ENCODE assay signal across 26 mouse cellular contexts in genomic region chr4:123068646-123069045, GRCm38 (mm10). TPM values are rescaled to one million over a fixed set of nuclear protein-coding genes. Genes with fewer than 3 reads are reported as not detected.
DNase-seq lines count a peak whose midpoint lies in the region; ATAC-seq and TF ChIP-seq lines count a peak whose summit lies in the region.
"Had no signal": no experiment of that assay in that cellular context is flagged by ENCODE, and none has a peak within 500 bp of the region (broad histone marks: within the 10 kb centered on the region; RNA-seq: fewer than 3 reads in every experiment).

No protein-coding gene starts in this region.

- no peak for TF ChIP-seq RAD21 in MEL (IDR thresholded peaks at IDR 0.05; ENCODE audit: low read depth, low read length)

- H3K36me3 ChIP-seq in stomach, embryonic 16.5 days (ENCODE audit: control insufficient read depth, insufficient read depth, low read length): no peaks in the 10 kb centered on the region
- H3K36me3 ChIP-seq in stomach, postnatal 0 days (ENCODE audit: control insufficient read depth, insufficient read depth, low read length): no peaks in the 10 kb centered on the region
- peaks cover 0 to 10% of the 10 kb centered on the region in 2 experiments; a peak in 2 of 4 replicates for H3K36me3 ChIP-seq in MEL (ENCODE audit: control insufficient read depth in 1 of 2, insufficient read depth in 2 of 2, low read length in 2 of 2)
- H3K36me3 ChIP-seq: G1E had no signal

- no peaks in the 10 kb centered on the region for H3K27me3 ChIP-seq in stomach, embryonic 16.5 days (ENCODE audit: control insufficient read depth, insufficient read depth, low read length)
- no peaks in the 10 kb centered on the region for H3K27me3 ChIP-seq in stomach, postnatal 0 days (ENCODE audit: control insufficient read depth, insufficient read depth, low read length)
- no peaks in the 10 kb centered on the region for H3K27me3 ChIP-seq in MEL (ENCODE audit: control insufficient read depth in 1 of 2, insufficient read depth in 2 of 2, low read length in 2 of 2)
- H3K27me3 ChIP-seq: Patski had no signal

- intact Hi-C loops in left cerebral cortex, postnatal 10 days (cut with DNase I): no loop called here

- H3K4me1 ChIP-seq in stomach, embryonic 16.5 days (ENCODE audit: control insufficient read depth, insufficient read depth, low read length): no peaks in the 10 kb centered on the region
- H3K4me1 ChIP-seq in stomach, postnatal 0 days (replicated peaks; ENCODE audit: control insufficient read depth, insufficient read depth): no peaks in the 10 kb centered on the region
- peaks cover 12 to 21% of the 10 kb centered on the region in 2 experiments for H3K4me1 ChIP-seq in MEL (ENCODE audit: control insufficient read depth in 1 of 2, insufficient read depth in 2 of 2, low read length in 2 of 2)

- ATAC-seq in stomach, embryonic 16.5 days (ENCODE audit: insufficient read depth, low FRiP score): no peak
- ATAC-seq in stomach, postnatal 0 days (ENCODE audit: low FRiP score, low TSS enrichment): no peak
- ATAC-seq: activated CD4-positive, CD25-positive, alpha-beta regulatory T cell, adult 4 months; CD4-positive, CD25-positive, alpha-beta regulatory T cell, adult 4 months; Patski had no signal

- no peak overlapping the region for H3K4me2 ChIP-seq in stomach, embryonic 16.5 days (ENCODE audit: low read depth, low read length)
- H3K4me2 ChIP-seq in stomach, postnatal 0 days (replicated peaks; ENCODE audit: low read depth): no peak overlapping the region

- DNase-seq in stomach, postnatal 0 days (ENCODE audit: low spot score): no peak
- DNase-seq in MEL (ENCODE audit: low read depth, low spot score) (peak; percentile 34), MEL-GATA-1-ER (ENCODE audit: extremely low read depth, low read depth) (peak; percentile 11)
- no peak for DNase-seq in cerebellum, adult 9-10 months
- DNase-seq in left cerebral cortex, postnatal 10 days (ENCODE audit: extremely low spot score in 1 of 2, low spot score in 2 of 2): no peak
- DNase-seq: adrenal gland, adult 2 months; adrenal gland, adult 8-10 months; adrenal gland, postnatal 10 days; adrenal gland, postnatal 14 days; adrenal gland, postnatal 25 days; adrenal gland, postnatal 36 days; B cell, adult 2 months; cerebellum, adult 11 months; cerebellum, adult 11-12 months; cerebellum, adult 18-20 months; cerebellum, adult 2 months; cerebellum, adult 8-10 months had no signal

- TF ChIP-seq POLR2A in MEL (IDR thresholded peaks at IDR 0.05; ENCODE audit: control insufficient read depth in 1 of 2, insufficient read depth in 1 of 2, low read depth in 1 of 2, low read length in 2 of 2, poor library complexity in 1 of 2): no peak

- no peak for TF ChIP-seq CTCF in stomach, postnatal 0 days (IDR thresholded peaks at IDR 0.05; ENCODE audit: low read depth)
- TF ChIP-seq CTCF in MEL (IDR thresholded peaks at IDR 0.05 in 2 of 3, conservative IDR thresholded peaks at IDR 0.05 in 1 of 3; ENCODE audit: control insufficient read depth in 1 of 3, insufficient read depth in 1 of 3, low read depth in 2 of 3, low read length in 3 of 3, poor library complexity in 1 of 3, severe bottlenecking in 1 of 3): no peak

- H3K79me2 ChIP-seq in MEL (ENCODE audit: control insufficient read depth, insufficient read depth, low read length, poor library complexity): no peaks in the 10 kb centered on the region

- no peak for TF ChIP-seq EP300 in stomach, postnatal 0 days (optimal IDR thresholded peaks at IDR 0.05)
- TF ChIP-seq EP300 in MEL (IDR thresholded peaks at IDR 0.05; ENCODE audit: low read depth in 1 of 2, low read length in 2 of 2): peak; percentile 13 to 55; a peak in 2 of 4 replicates

- H3K27ac ChIP-seq in stomach, embryonic 16.5 days (ENCODE audit: low read length): peak overlapping the region; percentile 39
- no peak overlapping the region for H3K27ac ChIP-seq in stomach, postnatal 0 days (replicated peaks)
- peak overlapping the region; percentile 12; the same call in 1 of the 2 replicates for H3K27ac ChIP-seq in MEL (ENCODE audit: control insufficient read depth, low read depth, low read length)

- no peak overlapping the region for H3K9ac ChIP-seq in stomach, embryonic 16.5 days (ENCODE audit: low read length)
- H3K9ac ChIP-seq in stomach, postnatal 0 days (ENCODE audit: low read length): no peak overlapping the region
- peak overlapping the region; percentile 11; the same call in 1 of the 2 replicates for H3K9ac ChIP-seq in MEL (ENCODE audit: control insufficient read depth, low read depth, low read length, poor library complexity, severe bottlenecking)

- 77% methylated on average over 6 of the region's 6 CpGs for WGBS in stomach, embryonic 16.5 days
- 73% methylated on average over 6 of the region's 6 CpGs for WGBS in stomach, postnatal 0 days

- H3K4me3 ChIP-seq in stomach, embryonic 16.5 days (replicated peaks; ENCODE audit: low read length): no peak overlapping the region
- H3K4me3 ChIP-seq in stomach, postnatal 0 days (ENCODE audit: low read depth, low read length): no peak overlapping the region
- peak overlapping the region; percentile 8 to 55; a peak in 3 of 4 replicates for H3K4me3 ChIP-seq in MEL (ENCODE audit: control insufficient read depth in 1 of 2, insufficient read depth in 1 of 2, low read depth in 2 of 2, low read length in 2 of 2)

- no peaks in the 10 kb centered on the region for H3K9me3 ChIP-seq in stomach, embryonic 16.5 days (replicated peaks; ENCODE audit: control insufficient read depth, low read length)
- H3K9me3 ChIP-seq in stomach, postnatal 0 days (ENCODE audit: control insufficient read depth, low read length): no peaks in the 10 kb centered on the region
- no peaks in the 10 kb centered on the region for H3K9me3 ChIP-seq in MEL (replicated peaks; ENCODE audit: insufficient read depth, low read length)
- H3K9me3 ChIP-seq: G1E had no signal

TF ChIP-seq in MEL, 35 proteins besides CTCF, POLR2A, EP300 and RAD21:
- TF ChIP-seq TCF12 (IDR thresholded peaks at IDR 0.05; ENCODE audit: low read depth, low read length) (peak; percentile 25; the same call in 1 of the 2 replicates), ETS1 (IDR thresholded peaks at IDR 0.05; ENCODE audit: low read depth, low read length) (no peak), GATA1 (IDR thresholded peaks at IDR 0.05; ENCODE audit: low read depth, low read length) (peak; percentile 60), RCOR1 (IDR thresholded peaks at IDR 0.05; ENCODE audit: low read depth, low read length) (peak; percentile 51), ELF1 (IDR thresholded peaks at IDR 0.05; ENCODE audit: low read depth, low read length) (0 out of 2 replicates have a peak, but pooled peaks have one; percentile 18)

RNA-seq across cellular contexts. Expression of gene Bmp8b, which starts 36.3 kb away (rescaled TPM):
- 0.50 and 0.67 TPM in 2 replicates for polyA plus RNA-seq in stomach, embryonic 16.5 days (2015; fragmentation: Nextera tagmentation; extraction: Ambion mirVana)
- 0.21 and 0.25 TPM in 2 replicates for polyA plus RNA-seq in stomach, postnatal 0 days (2015; fragmentation: Nextera tagmentation; extraction: Ambion mirVana)
- total RNA-seq in MEL (2012; rRNA removed): 0.08 TPM in 1 of 2 replicates, not detected in the other
- polyA plus RNA-seq in MEL (2012; ENCODE audit: insufficient read depth in 1 of 2, insufficient read length in 2 of 2, low read depth in 1 of 2, low replicate concordance in 2 of 2, missing spikeins in 1 of 2): under 1 TPM in 1 of 2 experiments, not detected in 1; 0.06 TPM
- total RNA-seq in left cerebral cortex, postnatal 10 days (2021): under 1 TPM; 0.26 to 0.54 TPM
- total RNA-seq: adrenal gland, adult 2 months; adrenal gland, postnatal 10 days; adrenal gland, postnatal 14 days; adrenal gland, postnatal 25 days; adrenal gland, postnatal 36 days; CH12.LX had no signal
- polyA plus RNA-seq: C2C12, G1E had no signal

RNA-seq across cellular contexts. Expression of gene Oxct2b, which starts 47.4 kb away (rescaled TPM):
- polyA plus RNA-seq in stomach, embryonic 16.5 days (2015; fragmentation: Nextera tagmentation; extraction: Ambion mirVana): 0.22 TPM in 1 of 2 replicates, not detected in the other
- polyA plus RNA-seq in stomach, postnatal 0 days (2015; fragmentation: Nextera tagmentation; extraction: Ambion mirVana): not detected in 2 replicates
- total RNA-seq in MEL (2012; rRNA removed): not detected in 2 replicates
- polyA plus RNA-seq in MEL (2012; ENCODE audit: insufficient read depth in 1 of 2, insufficient read length in 2 of 2, low read depth in 1 of 2, low replicate concordance in 2 of 2, missing spikeins in 1 of 2): not detected
- total RNA-seq in left cerebral cortex, postnatal 10 days (2021): under 1 TPM in 1 of 2 experiments, not detected in 1; 0.53 TPM
- total RNA-seq: adrenal gland, adult 18-20 months; adrenal gland, adult 2 months; adrenal gland, postnatal 10 days; adrenal gland, postnatal 14 days; adrenal gland, postnatal 25 days; adrenal gland, postnatal 36 days; adrenal gland, postnatal 4 days; CH12.LX; G1E had no signal
- polyA plus RNA-seq: activated CD4-positive, CD25-positive, alpha-beta regulatory T cell, adult 4 months; adrenal gland, adult 2 months; C2C12; CD4-positive, CD25-positive, alpha-beta regulatory T cell, adult 4 months; Patski had no signal

RNA-seq across cellular contexts. Expression of gene Trit1, which starts 52.2 kb away (rescaled TPM):
- 20.1 and 21.2 TPM in 2 replicates for polyA plus RNA-seq in stomach, embryonic 16.5 days (2015; fragmentation: Nextera tagmentation; extraction: Ambion mirVana)
- polyA plus RNA-seq in stomach, postnatal 0 days (2015; fragmentation: Nextera tagmentation; extraction: Ambion mirVana): 11.6 and 12.0 TPM in 2 replicates
- total RNA-seq in MEL (2012; rRNA removed): 14.9 and 19.6 TPM in 2 replicates
- 10 to 100 TPM in 1 of 2 experiments, not detected in 1; 17.9 TPM for polyA plus RNA-seq in MEL (2012; ENCODE audit: insufficient read depth in 1 of 2, insufficient read length in 2 of 2, low read depth in 1 of 2, low replicate concordance in 2 of 2, missing spikeins in 1 of 2)
- 10 to 100 TPM; 21.4 to 26.6 TPM for total RNA-seq in left cerebral cortex, postnatal 10 days (2021)

Comparison
In these comparisons a context has a peak if more than half of its experiments do, and no peak if none do; other contexts are left out.
1. H3K4me3 ChIP-seq: peak in MEL (2 of 2); none in stomach, embryonic 16.5 days (single experiment) and stomach, postnatal 0 days (single experiment).
2. DNase-seq: peak in MEL (single experiment) and MEL-GATA-1-ER (single experiment); none in stomach, postnatal 0 days (single experiment), cerebellum, adult 9-10 months (single experiment) and left cerebral cortex, postnatal 10 days (0 of 2).